Mouse (Mus musculus) CH12.LX (cell line): Measurements from ENCODE around the gene Adcy5. TPM values are rescaled to one million over a fixed set of nuclear protein-coding genes. Genes with fewer than 3 reads are reported as not detected.

Experiments used
- DNase-seq: peaks from one replicate; pipeline ENCODE4 v3.0.0-alpha.2; 2013; ENCODE audit errors: extremely low read depth
- H3K27ac ChIP-seq: 2 replicates; pipeline ENCODE4 v1.5.1; 2012; ENCODE audit warnings: low read depth, mild to moderate bottlenecking, control low read depth, moderate library complexity; ENCODE audit not compliant: insufficient read depth
- H3K27me3 ChIP-seq: replicated peaks from 2 replicates; pipeline ENCODE3; 2012; ENCODE audit warnings: inconsistent platforms
- H3K36me3 ChIP-seq, 2 experiments: replicated peaks in 1 of 2; 2 replicates each; pipeline versions ENCODE3 to v1.6.1; 2012; ENCODE audit warnings: inconsistent platforms in 1 of 2, low read length in 1 of 2, mild to moderate bottlenecking in 1 of 2, mixed read lengths in 1 of 2, moderate library complexity in 1 of 2; ENCODE audit not compliant: control insufficient read depth in 1 of 2, insufficient read depth in 1 of 2
- H3K4me1 ChIP-seq, 2 experiments: 2 replicates each; pipeline ENCODE4 v1.6.1; 2012; ENCODE audit warnings: inconsistent platforms in 1 of 2, moderate library complexity in 1 of 2; ENCODE audit not compliant: insufficient read depth in 2 of 2, control insufficient read depth in 1 of 2
- H3K4me2 ChIP-seq: 2 replicates; pipeline ENCODE4 v1.6.1; 2012; ENCODE audit warnings: low read depth, mild to moderate bottlenecking, control low read depth; ENCODE audit not compliant: poor library complexity, insufficient read depth, severe bottlenecking
- H3K4me3 ChIP-seq, 3 experiments: fragments of 150-350 bp in 1 of 3; sonication (generic) in 1 of 3; replicated peaks in 1 of 3; 2 replicates each; pipeline versions ENCODE3 to v1.5.1; 2011 to 2012; ENCODE audit warnings: low read depth in 2 of 3, low read length in 2 of 3, mild to moderate bottlenecking in 2 of 3, moderate library complexity in 2 of 3, control low read depth in 1 of 3, improper control_type of control experiment in 1 of 3, inconsistent platforms in 1 of 3, mixed read lengths in 1 of 3; ENCODE audit not compliant: poor library complexity in 1 of 3
- H3K79me2 ChIP-seq: replicated peaks from 2 replicates; pipeline ENCODE4 v1.6.1; 2012; ENCODE audit warnings: mild to moderate bottlenecking, moderate library complexity; ENCODE audit not compliant: control insufficient read depth, poor library complexity, insufficient read depth, severe bottlenecking; ENCODE audit errors: extremely low read depth
- H3K9ac ChIP-seq: 2 replicates; pipeline ENCODE4 v1.6.1; 2012; ENCODE audit warnings: low read depth, mild to moderate bottlenecking, control low read depth, moderate library complexity; ENCODE audit not compliant: insufficient read depth
- H3K9me3 ChIP-seq: replicated peaks from 2 replicates; pipeline ENCODE3; 2012; ENCODE audit warnings: low read length, inconsistent platforms, mixed read lengths
- CTCF ChIP-seq, 2 experiments: IDR thresholded peaks in 1 of 2; conservative IDR thresholded peaks in 1 of 2; 2 replicates each; pipeline ENCODE4 v1.5.1; 2011 to 2012; ENCODE audit warnings: low read depth in 2 of 2, low read length in 2 of 2, improper control_type of control experiment in 1 of 2, inconsistent platforms in 1 of 2, mild to moderate bottlenecking in 1 of 2, moderate library complexity in 1 of 2
- E2F4 ChIP-seq: IDR thresholded peaks from 2 replicates; pipeline ENCODE4 v1.6.1; 2011; ENCODE audit warnings: low read depth, low read length, improper control_type of control experiment; ENCODE audit not compliant: insufficient replicate concordance
- ELF1 ChIP-seq: IDR thresholded peaks from 2 replicates; pipeline ENCODE4 v1.6.1; 2014; ENCODE audit warnings: low read depth, mild to moderate bottlenecking, inconsistent platforms, low read length, improper control_type of control experiment
- EP300 ChIP-seq: IDR thresholded peaks from 2 replicates; pipeline ENCODE4 v1.6.1; 2011; ENCODE audit warnings: low read length, improper control_type of control experiment
- ETS1 ChIP-seq: conservative IDR thresholded peaks from 2 replicates; pipeline ENCODE4 v1.6.1; 2012; ENCODE audit warnings: low read depth, mild to moderate bottlenecking, inconsistent platforms, low read length, improper control_type of control experiment, moderate library complexity
- HCFC1 ChIP-seq: IDR thresholded peaks from 2 replicates; pipeline ENCODE4 v1.6.1; 2012; ENCODE audit warnings: low read depth, mild to moderate bottlenecking, inconsistent platforms, low read length, improper control_type of control experiment
- IRF4 ChIP-seq: IDR thresholded peaks from 2 replicates; pipeline ENCODE4 v1.6.1; 2014; ENCODE audit warnings: low read depth, mild to moderate bottlenecking, inconsistent platforms, low read length, improper control_type of control experiment
- MAFK ChIP-seq: IDR thresholded peaks from 2 replicates; pipeline ENCODE4 v1.6.1; 2011; ENCODE audit warnings: low read length, improper control_type of control experiment; ENCODE audit not compliant: insufficient replicate concordance
- NELFE ChIP-seq: IDR thresholded peaks from 2 replicates; pipeline ENCODE4 v1.6.1; 2011; ENCODE audit warnings: low read depth, low read length, improper control_type of control experiment
- NRF1 ChIP-seq: IDR thresholded peaks from 2 replicates; pipeline ENCODE4 v1.6.1; 2014; ENCODE audit warnings: low read depth, mild to moderate bottlenecking, inconsistent platforms, low read length, improper control_type of control experiment, moderate library complexity
- PAX5 ChIP-seq: IDR thresholded peaks from 2 replicates; pipeline ENCODE4 v1.6.1; 2012; ENCODE audit warnings: low read length, inconsistent platforms, mixed read lengths
- POLR2A ChIP-seq: IDR thresholded peaks from 2 replicates; pipeline ENCODE4 v1.6.1; 2011; ENCODE audit warnings: low read depth, mild to moderate bottlenecking, improper control_type of control experiment, low read length
- POLR2AphosphoS2 ChIP-seq: IDR thresholded peaks from 2 replicates; pipeline ENCODE4 v1.6.1; 2011; ENCODE audit warnings: low read depth, low read length, improper control_type of control experiment
- RCOR1 ChIP-seq: conservative IDR thresholded peaks from 2 replicates; pipeline ENCODE4 v1.6.1; 2012; ENCODE audit warnings: low read depth, mild to moderate bottlenecking, inconsistent platforms, low read length, improper control_type of control experiment
- SIN3A ChIP-seq: IDR thresholded peaks from 2 replicates; pipeline ENCODE4 v1.6.1; 2012; ENCODE audit warnings: low read length, improper control_type of control experiment, inconsistent platforms
- SMC3 ChIP-seq: IDR thresholded peaks from 2 replicates; pipeline ENCODE4 v1.6.1; 2011; ENCODE audit warnings: low read depth, low read length, improper control_type of control experiment
- TBP ChIP-seq: conservative IDR thresholded peaks from 2 replicates; pipeline ENCODE4 v1.6.1; 2011; ENCODE audit warnings: low read depth, low read length, improper control_type of control experiment
- USF2 ChIP-seq: conservative IDR thresholded peaks from 2 replicates; pipeline ENCODE4 v1.6.1; 2011; ENCODE audit warnings: low read depth, low read length, improper control_type of control experiment
- ZNF384 ChIP-seq: IDR thresholded peaks from 2 replicates; pipeline ENCODE4 v1.6.1; 2012; ENCODE audit warnings: low read depth, low read length, improper control_type of control experiment, inconsistent platforms
- dilution Hi-C: fragments of 300-500 bp; cut with MboI; formaldehyde crosslinking; loops from 2 replicates; pipeline ENCODE4 v1.14.3; 2020; ENCODE audit warnings: low sequenced_read_pairs; ENCODE audit not compliant: extremely low pct_unique_long_range_greater_than_20kb, extremely low pct_ligation_motif_present
- in situ Hi-C: fragments of 300-500 bp; cut with MboI; formaldehyde crosslinking; loops from 3 replicates; pipeline ENCODE4 v1.14.3; 2019; ENCODE audit warnings: low sequenced_read_pairs, low pct_ligation_motif_present, low pct_unique_long_range_greater_than_20kb, mixed read lengths
- polyA plus RNA-seq: library from polyadenylated mRNA; unstranded; fragments of >175 nt; gene quantifications from 2 replicates; pipeline ENCODE4 v1.2.1, GENCODE M21; 2012; ENCODE audit warnings: low read depth; ENCODE audit not compliant: insufficient read length
- total RNA-seq, 2 experiments: library from RNA; depleted of rRNA; stranded (reverse); fragments of 300-350 nt in 1 of 2; fragments of >200 nt in 1 of 2; gene quantifications; 2 replicates each; pipeline ENCODE4 v1.2.3; 2012 to 2014

Adcy5 gene
- total and polyA plus RNA-seq, 3 experiments = 0.04 TPM; not detected in 2

- no peak overlapping the region for H3K4me3 ChIP-seq
- TF ChIP-seq USF2 (no peak), ETS1 (no peak), NELFE (no peak), ELF1 (no peak), EP300 (no peak), MAFK (no peak), RCOR1 (no peak), HCFC1 (no peak), POLR2AphosphoS2 (no peak), E2F4 (no peak), SIN3A (no peak), ZNF384 (no peak), TBP (no peak), NRF1 (no peak), PAX5 (no peak)
- in situ Hi-C loops = no loop called here
- dilution Hi-C loops = no loop called here
- no peaks in the 10 kb centered on the region for H3K9me3 ChIP-seq
- no peak overlapping the region for H3K4me2 ChIP-seq
- no peaks in the 10 kb centered on the region for H3K4me1 ChIP-seq
- H3K27ac ChIP-seq = no peak overlapping the region
- DNase-seq = no peak
- H3K27me3 ChIP-seq = peaks cover 30% of the 10 kb centered on the region
- no peak overlapping the region for H3K9ac ChIP-seq
- peaks cover 0 to 3% of the 10 kb centered on the region in 2 experiments for H3K36me3 ChIP-seq
- no peaks in the 10 kb centered on the region for H3K79me2 ChIP-seq
Observed at GRCm38 (mm10) chr16:35300156-35300555, 145.5 kb downstream of the Adcy5 start.

GRCm38 (mm10) chr16:35302441-35303280, 148.0 kb downstream of the Adcy5 start:
- Histone ChIP-seq H3K4me2 (no peak overlapping the region), H3K4me3 (no peak overlapping the region), H3K36me3 (peaks cover 0 to 3% of the 10 kb centered on the region in 2 experiments)
- dilution Hi-C loops = no loop called here
- DNase-seq = peak; percentile 20
- in situ Hi-C loops = no loop called here
- TF ChIP-seq PAX5 = no peak
- no peak for TF ChIP-seq IRF4
- TF ChIP-seq E2F4 = no peak
- no peak for TF ChIP-seq POLR2AphosphoS2
- no peak for TF ChIP-seq CTCF (conservative IDR thresholded peaks at IDR 0.05 in 1 of 2, IDR thresholded peaks at IDR 0.05 in 1 of 2; ENCODE audit: low read depth in 2 of 2, low read length in 2 of 2)
- no peak for TF ChIP-seq RCOR1
- no peak for TF ChIP-seq SMC3
- no peak for TF ChIP-seq POLR2A
- TF ChIP-seq, all 38 proteins: peak for 0
- no peaks in the 10 kb centered on the region for H3K4me1 ChIP-seq
- no peak overlapping the region for H3K27ac ChIP-seq
- no peaks in the 10 kb centered on the region for H3K79me2 ChIP-seq
- H3K9ac ChIP-seq = no peak overlapping the region
- peaks cover 5% of the 10 kb centered on the region for H3K27me3 ChIP-seq
- no peaks in the 10 kb centered on the region for H3K9me3 ChIP-seq
